Mouse (Mus musculus) stomach, postnatal 0 days (tissue): Measurements from ENCODE around the gene Fam131a.

Source experiments
- CTCF ChIP-seq: IDR thresholded peaks from 2 replicates; pipeline ENCODE4 v1.5.1; 2016; ENCODE audit warnings: antibody characterized with exemption, low read depth, mild to moderate bottlenecking, moderate library complexity
- EP300 ChIP-seq: optimal IDR thresholded peaks from 2 replicates; pipeline ENCODE3; 2016; ENCODE audit warnings: antibody characterized with exemption

- TF ChIP-seq CTCF, result no peak
- TF ChIP-seq EP300, result no peak
These were observed 14.9 kb upstream of the Fam131a start for GRCm38 (mm10) chr16:20677974-20678675.
